Mouse (Mus musculus): Measurements from ENCODE around the gene Ccdc85a.

- TF ChIP-seq CTCF (conservative IDR thresholded peaks at IDR 0.05; ENCODE audit: insufficient read depth, insufficient read length, low read depth, low read length) (no peak), POLR2A (IDR thresholded peaks at IDR 0.05; ENCODE audit: low read depth, low read length) (no peak)
Measured at GRCm38 (mm10) chr11:28477088-28477487, 107.0 kb downstream of the Ccdc85a start.

Measured in kidney, adult 2 months (tissue).